Mouse (Mus musculus) small intestine, adult 2 months (tissue): ENCODE measurements around the gene Lrtm2. TPM values are rescaled to one million over a fixed set of nuclear protein-coding genes. Genes with fewer than 3 reads are reported as not detected.

Experiments
- H3K27ac ChIP-seq: fragments of 200-500 bp; 2 replicates; pipeline ENCODE4 v1.5.1; 2012; ENCODE audit warnings: low read depth, low read length, control low read depth, inconsistent platforms; ENCODE audit not compliant: insufficient read depth
- H3K27me3 ChIP-seq: fragments of 200-500 bp; 2 replicates; pipeline ENCODE4 v1.6.1; 2012; ENCODE audit warnings: mild to moderate bottlenecking, moderate library complexity, low read length, inconsistent platforms; ENCODE audit not compliant: control insufficient read depth, insufficient read depth
- H3K36me3 ChIP-seq: fragments of 200-500 bp; 2 replicates; pipeline ENCODE4 v1.6.1; 2012; ENCODE audit warnings: mild to moderate bottlenecking, low read length, control low read depth, inconsistent platforms; ENCODE audit not compliant: control insufficient read depth, insufficient read depth
- H3K4me1 ChIP-seq: fragments of 200-500 bp; 2 replicates; pipeline ENCODE4 v1.6.1; 2012; ENCODE audit warnings: low read length, inconsistent platforms, mixed read lengths; ENCODE audit not compliant: control insufficient read depth, insufficient read depth, insufficient read length
- H3K4me3 ChIP-seq: fragments of 200-500 bp; 2 replicates; pipeline ENCODE4 v1.5.1; 2012; ENCODE audit warnings: low read depth, mild to moderate bottlenecking, control low read depth, inconsistent platforms, low read length, moderate library complexity
- CTCF ChIP-seq: fragments of 200-500 bp; IDR thresholded peaks from 2 replicates; pipeline ENCODE4 v1.5.1; 2012; ENCODE audit warnings: low read depth, mild to moderate bottlenecking, control low read depth, inconsistent platforms, low read length, moderate library complexity, mixed read lengths; ENCODE audit not compliant: insufficient replicate concordance, insufficient read length; ENCODE audit errors: extremely low read depth
- POLR2A ChIP-seq: fragments of 200-500 bp; IDR thresholded peaks from 2 replicates; pipeline ENCODE4 v1.6.1; 2012; ENCODE audit warnings: low read depth, mild to moderate bottlenecking, control low read depth, inconsistent platforms, low read length, moderate library complexity
- WGBS: fragments of 180-500 bp; shearing (Covaris S2); methylation state at CpG from one replicate; pipeline ENCODE4 v1.1.7; 2018; 5-methylcytosine and 5-hydroxymethylcytosine counted together
- polyA plus RNA-seq: library from polyadenylated mRNA; depleted of rRNA; stranded (reverse); fragments of >200 nt; gene quantifications from 2 replicates; pipeline ENCODE4 v1.2.3, GENCODE M21; 2012; rRNA removed

Gene Lrtm2
- not detected in 2 replicates for polyA plus RNA-seq

- WGBS, result 2% methylated on average over 31 of the region's 31 CpGs
- TF ChIP-seq POLR2A (no peak), CTCF (no peak)
- peak within 1 kb of the TSS; percentile 29; the same call in 1 of the 2 replicates for H3K4me3 ChIP-seq
- peaks cover 3% of the 10 kb centered on the region; the same call in 1 of the 2 replicates for H3K4me1 ChIP-seq
- H3K36me3 ChIP-seq, result no peaks in the 10 kb centered on the region
- peaks cover 31% of the 10 kb centered on the region for H3K27me3 ChIP-seq
- no peak within 1 kb of the TSS for H3K27ac ChIP-seq
These were observed at the start of gene Lrtm2 for GRCm38 (mm10) chr6:119330506-119330905. TSS of gene Lrtm2 (minus strand) at chr6:119330766.

GRCm38 (mm10) chr6:119378631-119379030 lies 48.1 kb upstream of the Lrtm2 start:
- 87% methylated on average over 1 of the region's 1 CpGs for WGBS
- no peaks in the 10 kb centered on the region for H3K27me3 ChIP-seq

DNA sequence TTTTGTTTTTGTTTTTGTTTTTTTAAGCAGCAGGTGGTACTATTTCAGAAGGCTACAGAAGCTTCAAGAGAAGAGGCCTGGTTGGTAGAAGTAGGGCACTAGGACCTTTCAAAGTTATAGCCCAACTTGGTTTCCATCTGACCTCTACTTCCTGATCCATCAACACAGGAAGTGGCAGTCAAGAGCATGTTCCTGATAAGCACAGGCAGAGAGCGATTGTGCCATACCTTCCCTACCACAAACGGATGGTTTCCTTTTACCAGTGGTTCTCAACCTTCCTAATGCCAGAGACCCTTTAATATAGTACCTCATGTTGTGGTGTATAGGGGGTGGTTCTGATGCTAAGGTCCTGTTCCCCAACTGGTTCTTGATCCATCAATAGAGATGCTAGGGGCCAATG lies 47.0 kb upstream of the Lrtm2 start:
- Histone ChIP-seq H3K27ac (no peak overlapping the region), H3K27me3 (no peaks in the 10 kb centered on the region), H3K4me1 (peaks cover 12% of the 10 kb centered on the region; the same call in 1 of the 2 replicates), H3K4me3 (no peak overlapping the region), H3K36me3 (peaks cover 2% of the 10 kb centered on the region; the same call in 1 of the 2 replicates)
- WGBS, result 15% methylated on average over 2 of the region's 2 CpGs
- TF ChIP-seq CTCF, result no peak
- no peak for TF ChIP-seq POLR2A

More at GRCm38 (mm10) chr6:119378631-119379030, 48.1 kb upstream of the Lrtm2 start:
- no peak overlapping the region for H3K4me3 ChIP-seq
- TF ChIP-seq POLR2A (no peak), CTCF (no peak)
- H3K4me1 ChIP-seq, result peaks cover 12% of the 10 kb centered on the region; the same call in 1 of the 2 replicates
- H3K36me3 ChIP-seq, result peaks cover 2% of the 10 kb centered on the region; the same call in 1 of the 2 replicates
- H3K27ac ChIP-seq, result no peak overlapping the region

DNA sequence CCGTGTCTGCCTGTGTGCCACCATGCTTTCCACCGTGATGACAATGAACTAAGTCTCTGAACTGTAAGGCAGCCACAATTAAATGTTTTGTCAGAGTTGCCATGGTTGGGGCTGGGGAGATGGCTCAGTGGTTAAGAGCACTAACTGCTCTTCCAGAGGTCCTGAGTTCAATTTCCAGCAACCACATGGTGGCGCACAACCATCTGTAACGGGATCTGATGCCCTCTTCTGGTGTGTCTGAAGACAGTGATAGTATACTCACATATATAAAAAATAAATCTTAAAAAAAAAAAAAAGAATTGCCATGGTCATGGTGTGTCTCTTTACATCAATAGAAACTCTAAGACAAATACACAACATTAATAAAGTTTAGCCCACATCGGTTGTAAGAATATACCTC lies 44.5 kb upstream of the Lrtm2 start:
- Histone ChIP-seq H3K36me3 (peaks cover 4% of the 10 kb centered on the region), H3K4me1 (peaks cover 12% of the 10 kb centered on the region; the same call in 1 of the 2 replicates), H3K27ac (no peak overlapping the region), H3K27me3 (no peaks in the 10 kb centered on the region), H3K4me3 (no peak overlapping the region)
- 71% methylated on average over 5 of the region's 5 CpGs for WGBS
- TF ChIP-seq POLR2A, result no peak
- TF ChIP-seq CTCF, result no peak

DNA sequence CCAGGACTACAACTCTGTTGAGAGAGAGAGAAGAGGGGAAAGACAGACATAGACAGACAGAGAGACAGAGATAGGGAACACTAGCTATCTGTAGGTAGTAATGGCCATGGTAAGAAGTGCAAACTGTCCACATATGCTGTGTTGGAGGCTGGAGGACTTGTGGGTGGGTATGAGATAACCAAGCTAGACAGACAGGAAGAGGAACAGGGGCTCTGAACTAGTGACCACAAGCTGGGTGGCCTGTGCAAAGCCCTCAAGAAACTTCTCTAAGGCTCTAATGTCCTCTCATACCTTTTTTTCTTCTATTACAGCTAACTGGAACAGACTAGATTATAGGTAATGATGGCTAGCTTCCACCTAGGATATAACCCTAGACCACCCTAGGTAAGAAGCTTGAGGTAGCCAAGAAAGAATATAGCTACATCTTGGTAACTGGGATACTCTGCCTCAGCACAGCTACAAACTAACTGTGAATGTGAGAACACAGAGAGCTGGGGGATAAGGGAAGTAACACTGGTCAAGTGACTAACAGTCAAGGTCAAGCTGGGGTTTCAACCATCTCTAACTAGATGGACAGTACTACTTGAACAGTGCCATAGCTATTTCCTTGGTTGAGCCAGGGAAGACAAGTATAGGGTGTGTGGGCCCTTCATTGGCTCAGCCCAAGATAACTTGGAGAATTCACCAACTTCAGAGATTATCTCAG lies 42.6 kb upstream of the Lrtm2 start:
- Histone ChIP-seq H3K4me3 (no peak overlapping the region), H3K27ac (no peak overlapping the region), H3K4me1 (peaks cover 12% of the 10 kb centered on the region; the same call in 1 of the 2 replicates), H3K36me3 (peaks cover 17% of the 10 kb centered on the region), H3K27me3 (no peaks in the 10 kb centered on the region)
- no peak for TF ChIP-seq POLR2A
- TF ChIP-seq CTCF, result no peak

- Histone ChIP-seq H3K4me1 (peaks cover 7% of the 10 kb centered on the region; the same call in 1 of the 2 replicates), H3K27ac (no peak overlapping the region), H3K27me3 (no peaks in the 10 kb centered on the region), H3K36me3 (peaks cover 23% of the 10 kb centered on the region), H3K4me3 (no peak overlapping the region)
- WGBS, result 20% methylated on average over 5 of the region's 5 CpGs
- TF ChIP-seq POLR2A (no peak), CTCF (no peak)
These were observed 41.7 kb upstream of the Lrtm2 start for GRCm38 (mm10) chr6:119372237-119372636.

GRCm38 (mm10) chr6:119371624-119372023 lies 41.1 kb upstream of the Lrtm2 start:
- no peak overlapping the region for H3K4me3 ChIP-seq
- peaks cover 25% of the 10 kb centered on the region for H3K36me3 ChIP-seq
- H3K27me3 ChIP-seq, result no peaks in the 10 kb centered on the region
- no peak for TF ChIP-seq CTCF
- TF ChIP-seq POLR2A, result no peak
- H3K4me1 ChIP-seq, result peaks cover 7% of the 10 kb centered on the region; the same call in 1 of the 2 replicates
- H3K27ac ChIP-seq, result no peak overlapping the region
